Mouse (Mus musculus) 3T3-L1 (cell line): ENCODE results near the gene Slc16a7.

Experiments used
- DNase-seq: peaks from one replicate; pipeline ENCODE4 v3.0.0-alpha.2; 2015; ENCODE audit warnings: low read depth, low spot score

The Slc16a7 gene

GRCm38 (mm10) chr10:125324149-125324834, 65.0 kb downstream of the Slc16a7 start:
- DNase-seq, result no peak

GRCm38 (mm10) chr10:125321446-125322428, 67.5 kb downstream of the Slc16a7 start:
- DNase-seq, result no peak

DNA sequence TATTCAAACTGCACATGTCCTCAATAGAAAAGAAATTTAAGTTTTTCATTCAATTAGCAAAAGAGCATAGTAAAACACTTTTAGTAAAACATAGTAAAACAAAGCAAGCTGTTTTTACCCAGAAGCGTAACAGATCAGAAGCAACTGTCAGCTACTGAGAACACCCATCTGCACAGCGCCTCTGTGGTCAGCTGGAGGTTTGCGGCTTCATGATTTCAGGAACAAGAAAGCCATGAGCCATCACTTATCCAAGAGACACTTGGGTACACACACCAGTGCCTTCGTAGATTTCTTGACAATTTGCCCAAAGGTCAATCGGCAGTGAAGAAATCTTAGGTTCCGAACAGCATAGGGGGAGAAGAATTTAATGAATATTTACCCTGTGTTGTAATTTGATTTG, 71.9 kb downstream of the Slc16a7 start:
- DNase-seq, result no peak

DNA sequence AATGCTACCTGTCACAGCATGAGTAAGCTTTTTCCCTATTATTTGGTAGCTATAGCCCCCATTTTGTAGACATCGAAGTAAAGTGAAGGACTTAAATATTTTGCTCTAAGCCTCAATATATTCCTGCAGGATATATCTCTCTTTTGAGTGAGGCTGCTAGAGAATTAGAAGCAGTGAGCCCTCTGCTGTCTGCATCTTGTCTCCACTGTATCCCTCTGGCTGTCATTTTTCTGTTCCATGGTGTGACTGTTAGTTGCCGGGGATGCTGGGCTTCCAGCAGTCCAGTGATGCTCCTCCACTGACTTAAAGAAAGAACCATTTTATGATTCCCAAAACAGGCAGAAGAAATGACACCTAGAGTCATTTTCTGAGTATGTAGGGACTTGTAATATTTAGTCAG, 78.4 kb downstream of the Slc16a7 start:
- no peak for DNase-seq

- DNase-seq, result peak; percentile 9
Measured at GRCm38 (mm10) chr10:125298036-125298435, 91.2 kb downstream of the Slc16a7 start.

GRCm38 (mm10) chr10:125290320-125290719, 98.9 kb downstream of the Slc16a7 start:
- no peak for DNase-seq

DNA sequence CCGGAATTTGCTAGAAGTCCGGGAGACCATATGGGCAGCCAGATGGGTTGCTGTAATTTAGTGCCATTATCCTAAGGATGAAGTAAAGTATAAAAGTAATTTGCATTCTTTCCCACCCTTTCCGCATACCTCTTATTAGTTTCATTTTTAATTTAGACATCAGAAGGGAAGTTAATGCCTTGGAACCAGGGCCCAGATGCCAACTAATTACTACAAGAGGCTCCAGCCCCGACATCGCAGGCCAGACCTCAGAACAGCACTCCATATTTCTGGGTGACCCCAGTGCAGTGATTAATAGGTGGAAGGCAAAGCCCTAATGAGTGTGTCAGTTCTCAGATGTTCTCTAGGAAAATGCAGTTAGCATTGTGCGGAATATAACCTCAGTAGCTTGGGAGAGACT, 100.7 kb downstream of the Slc16a7 start:
- DNase-seq, result no peak

DNA sequence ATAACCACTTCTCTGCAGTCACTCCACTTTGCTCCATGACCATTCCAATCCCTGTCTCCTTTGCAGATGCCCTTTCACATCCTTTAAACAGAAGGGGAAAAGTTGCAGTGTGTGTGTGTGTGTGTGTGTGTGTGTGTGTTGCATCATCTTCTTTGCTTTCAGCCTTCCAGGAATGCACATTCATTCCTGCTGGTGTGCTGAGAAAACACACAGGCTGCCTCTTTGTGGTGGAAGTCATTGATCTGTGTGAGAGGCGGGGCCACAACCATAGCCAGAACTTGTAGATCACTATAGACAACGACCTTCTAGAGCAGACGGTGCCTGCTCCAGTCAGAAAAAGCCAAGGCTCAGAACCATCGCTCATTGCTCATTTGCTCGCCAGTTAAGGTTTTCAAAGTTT, 103.9 kb downstream of the Slc16a7 start:
- no peak for DNase-seq

GRCm38 (mm10) chr10:125275149-125275848, 114.0 kb downstream of the Slc16a7 start:
- no peak for DNase-seq

DNA sequence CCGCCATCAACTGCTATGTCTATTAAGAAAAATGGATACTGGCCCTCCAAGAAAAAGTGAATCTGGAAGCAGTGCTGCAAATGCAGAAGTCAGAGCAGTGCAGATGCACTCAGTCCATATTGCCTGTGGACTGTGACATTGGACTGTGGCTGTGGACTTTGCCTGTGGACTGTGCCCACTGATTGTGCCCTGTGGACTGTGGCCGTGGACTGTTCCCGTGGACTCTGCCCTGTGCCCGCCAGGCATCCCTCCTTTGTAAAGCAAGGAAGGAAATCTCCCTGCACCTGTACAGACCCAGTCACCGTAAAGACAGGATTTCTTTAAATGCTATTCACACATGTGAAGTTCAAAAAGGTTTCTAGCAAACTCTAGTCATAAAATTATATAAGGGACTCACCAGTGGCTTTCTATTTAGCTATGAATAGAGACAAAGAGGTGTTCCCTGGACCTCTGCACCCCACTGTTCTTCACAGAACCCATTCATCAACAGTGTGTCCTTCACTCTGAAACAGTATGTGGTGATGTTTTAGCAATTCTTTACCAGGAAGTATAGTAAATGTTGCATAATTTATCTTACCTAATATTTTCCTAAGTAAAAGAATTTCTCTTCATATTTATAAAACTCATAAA, 114.6 kb downstream of the Slc16a7 start:
- no peak for DNase-seq

- DNase-seq, result no peak
Measured at GRCm38 (mm10) chr10:125273759-125274158, 115.5 kb downstream of the Slc16a7 start.

DNA sequence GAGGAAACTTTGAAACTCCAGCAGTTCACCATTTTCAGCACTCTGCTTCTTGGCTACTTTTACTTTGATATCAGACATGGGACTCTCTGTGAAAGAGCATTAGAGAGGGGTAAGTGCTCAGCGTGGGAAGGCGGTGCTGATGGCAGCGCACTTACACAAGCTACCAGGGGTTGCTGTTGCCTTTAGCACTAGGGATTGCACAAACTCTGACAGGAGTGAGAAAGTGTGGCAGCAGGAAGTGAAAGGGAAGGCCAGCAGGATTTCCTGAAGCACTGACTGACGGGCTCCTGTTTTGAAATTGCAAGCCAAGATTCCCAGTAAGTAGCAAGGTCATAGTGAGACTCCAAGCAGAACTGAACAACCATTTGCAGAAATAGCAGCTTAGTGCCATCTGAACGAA, 117.8 kb downstream of the Slc16a7 start:
- no peak for DNase-seq

DNA sequence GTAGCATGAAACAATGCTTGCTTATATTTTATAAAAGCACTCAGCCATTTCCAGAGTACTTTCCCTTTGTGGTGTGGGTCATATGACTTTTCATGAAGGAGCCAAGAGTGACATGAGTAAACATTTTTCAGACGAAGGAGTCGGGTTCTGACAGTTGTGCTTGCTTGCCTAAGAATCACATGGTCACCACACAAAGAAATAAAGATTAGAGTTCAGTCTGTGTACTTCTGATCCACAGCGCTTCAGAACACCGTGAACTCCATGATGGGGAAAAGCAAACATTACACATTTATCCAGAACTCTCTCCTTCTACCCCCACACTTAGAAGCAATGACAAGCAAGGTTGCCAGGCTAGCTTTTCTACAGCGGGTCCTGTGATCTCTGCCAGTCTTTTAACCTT, 119.0 kb downstream of the Slc16a7 start:
- no peak for DNase-seq

- DNase-seq, result no peak
Measured at GRCm38 (mm10) chr10:125266322-125266721, 122.9 kb downstream of the Slc16a7 start.

DNA sequence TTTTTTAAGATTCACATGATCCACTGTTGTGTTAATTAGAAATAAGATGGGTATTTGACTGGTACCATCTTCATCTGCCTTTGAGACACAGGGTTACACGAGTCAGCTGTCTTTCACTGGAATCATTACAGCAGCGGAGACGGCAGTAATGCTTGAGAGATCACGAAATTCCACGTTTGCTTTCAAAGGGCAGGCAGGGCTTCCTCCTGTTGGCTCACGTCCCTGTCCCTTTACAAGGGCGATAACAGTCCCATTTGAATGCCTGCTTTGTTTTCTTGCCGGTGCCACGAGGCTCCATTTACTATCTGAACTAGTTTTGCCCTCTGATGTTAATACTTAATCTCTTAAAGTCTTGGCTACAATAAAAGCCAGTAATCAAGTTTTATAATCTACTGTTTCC, 123.4 kb downstream of the Slc16a7 start:
- DNase-seq, result no peak

DNA sequence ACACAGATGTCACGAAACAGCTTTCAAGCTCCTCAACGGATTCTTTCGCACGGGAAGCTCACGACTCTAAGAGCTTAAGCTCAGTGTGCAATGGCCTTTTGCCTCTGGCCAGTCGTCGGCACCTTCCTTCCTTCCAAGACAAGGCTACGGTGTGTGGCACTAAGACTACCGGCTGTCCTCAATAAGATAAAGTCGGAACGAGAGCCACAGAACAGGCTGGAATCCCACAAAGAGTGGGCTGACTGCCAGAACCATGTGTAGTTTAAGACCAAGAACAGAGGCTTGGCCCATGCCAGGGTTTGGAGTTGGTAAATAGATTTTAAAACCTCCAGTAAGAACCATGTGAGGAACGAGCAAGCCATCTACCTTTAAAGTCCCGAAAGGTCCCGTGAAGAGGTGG, 123.8 kb downstream of the Slc16a7 start:
- DNase-seq, result no peak

DNA sequence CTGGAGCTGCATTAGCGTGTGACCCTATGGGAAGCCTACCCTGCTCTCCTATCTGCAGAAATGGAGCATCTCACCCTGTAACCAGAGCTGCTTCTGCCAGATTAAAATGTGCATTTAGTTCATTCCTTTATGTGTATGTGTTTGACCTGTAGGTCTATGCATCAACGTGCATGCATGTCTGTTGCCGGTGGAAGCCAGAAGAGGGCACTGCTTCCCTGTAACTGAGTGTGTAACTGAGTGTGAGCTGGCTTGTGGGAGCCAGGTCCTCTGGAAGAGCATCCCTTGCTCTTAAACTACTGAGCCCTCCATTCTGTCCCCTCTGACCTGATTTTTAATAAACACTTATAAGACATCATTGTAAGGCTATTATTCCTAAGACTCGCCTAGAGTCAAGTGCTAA, 124.3 kb downstream of the Slc16a7 start:
- DNase-seq, result peak; percentile 1

DNA sequence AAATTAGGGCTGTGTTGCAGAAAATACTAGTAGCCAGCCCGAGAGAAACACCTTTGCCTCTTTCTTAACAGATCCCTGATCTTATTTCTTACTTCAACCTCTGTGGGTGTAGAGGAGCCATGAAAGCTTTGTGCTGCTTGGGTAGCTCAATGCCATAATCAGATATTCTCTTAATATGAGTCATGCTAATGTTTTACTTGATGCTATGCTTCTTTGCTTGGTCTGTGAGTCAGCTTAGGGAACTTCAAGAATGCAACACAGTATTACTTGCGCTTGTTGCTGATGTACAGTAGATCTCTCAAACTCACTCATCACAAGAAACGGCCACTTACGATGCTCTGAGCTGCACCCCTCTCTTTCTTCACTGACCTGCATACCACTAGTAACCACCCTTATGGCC, 133.4 kb downstream of the Slc16a7 start:
- no peak for DNase-seq

- no peak for DNase-seq
Measured at GRCm38 (mm10) chr10:125214536-125214935, 174.7 kb downstream of the Slc16a7 start.

GRCm38 (mm10) chr10:125213805-125214204, 175.5 kb downstream of the Slc16a7 start:
- no peak for DNase-seq

DNA sequence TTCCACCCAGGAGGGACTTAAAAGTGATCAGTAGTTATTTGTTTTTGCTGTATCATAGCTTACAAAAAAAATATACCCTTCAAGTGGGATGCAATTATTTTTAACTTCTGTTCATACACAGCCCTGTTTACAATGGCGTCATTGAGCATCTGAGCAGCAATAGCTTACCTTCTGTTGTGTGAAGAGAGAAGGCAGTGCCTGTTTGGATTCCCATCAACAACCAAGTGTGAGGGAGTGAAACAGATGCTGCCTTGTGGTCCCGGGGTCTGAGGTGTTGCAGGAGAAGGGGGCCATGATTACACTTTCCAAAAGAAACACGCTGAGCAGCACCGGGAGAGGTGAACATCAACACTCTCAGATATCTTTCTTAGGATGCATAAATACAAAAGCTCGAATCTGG, 201.7 kb downstream of the Slc16a7 start:
- DNase-seq, result no peak

GRCm38 (mm10) chr10:125185387-125185786, 203.9 kb downstream of the Slc16a7 start:
- DNase-seq, result no peak
